Mouse (Mus musculus): ENCODE results near the gene Plekhh3. TPM values are rescaled to one million over a fixed set of nuclear protein-coding genes. Genes with fewer than 3 reads are reported as not detected.
"Not testable (repeated sequence)": the region's sequence is repeated elsewhere in the genome, so short reads cannot be mapped to it uniquely, and the experiment has no call there.

Gene Plekhh3
- polyA plus RNA-seq, 1 experiment from 2014 or later, result 3.7 TPM

GRCm38 (mm10) chr11:101134217-101134865 is 36.8 kb downstream of the Plekhh3 start:
- DNase-seq (ENCODE audit: low spot score) (no peak), ATAC-seq (replicated peaks; ENCODE audit: insufficient number of reproducible peaks, low FRiP score, low TSS enrichment, low read depth) (no peak)
- H3K4me2 ChIP-seq (ENCODE audit: low read depth, low read length), result no peak overlapping the region
- H3K4me3 ChIP-seq (ENCODE audit: low read depth, low read length), result no peak overlapping the region
- no peaks in the 10 kb centered on the region for H3K4me1 ChIP-seq (ENCODE audit: control insufficient read depth, insufficient read depth, low read length)
- no peak overlapping the region for H3K9ac ChIP-seq (replicated peaks; ENCODE audit: low read length)
- H3K9me3 ChIP-seq (replicated peaks; ENCODE audit: control insufficient read depth, low read length), result no peaks in the 10 kb centered on the region
- no peaks in the 10 kb centered on the region for H3K27me3 ChIP-seq (ENCODE audit: control insufficient read depth, insufficient read depth, low read length)
- H3K36me3 ChIP-seq (replicated peaks; ENCODE audit: control insufficient read depth, insufficient read depth, low read depth, low read length), result no peaks in the 10 kb centered on the region
- no peak overlapping the region for H3K27ac ChIP-seq (replicated peaks; ENCODE audit: low read depth, low read length)
- 79% methylated on average over 13 of the region's 13 CpGs for WGBS

GRCm38 (mm10) chr11:101133037-101133436 is 38.1 kb downstream of the Plekhh3 start:
- Histone ChIP-seq H3K27me3 (ENCODE audit: control insufficient read depth, insufficient read depth, low read length) (no peaks in the 10 kb centered on the region), H3K9me3 (replicated peaks; ENCODE audit: control insufficient read depth, low read length) (no peaks in the 10 kb centered on the region), H3K36me3 (replicated peaks; ENCODE audit: control insufficient read depth, insufficient read depth, low read depth, low read length) (no peaks in the 10 kb centered on the region), H3K27ac (replicated peaks; ENCODE audit: low read depth, low read length) (no peak overlapping the region), H3K4me1 (ENCODE audit: control insufficient read depth, insufficient read depth, low read length) (no peaks in the 10 kb centered on the region), H3K4me2 (ENCODE audit: low read depth, low read length) (no peak overlapping the region), H3K4me3 (ENCODE audit: low read depth, low read length) (no peak overlapping the region), H3K9ac (replicated peaks; ENCODE audit: low read length) (no peak overlapping the region)
- WGBS, result 85% methylated on average over 12 of the region's 12 CpGs
- ATAC-seq (replicated peaks; ENCODE audit: insufficient number of reproducible peaks, low FRiP score, low TSS enrichment, low read depth) (no peak), DNase-seq (ENCODE audit: low spot score) (no peak)

GRCm38 (mm10) chr11:101131701-101132100 is 39.5 kb downstream of the Plekhh3 start:
- no peaks in the 10 kb centered on the region for H3K9me3 ChIP-seq (replicated peaks; ENCODE audit: control insufficient read depth, low read length)
- DNase-seq (ENCODE audit: low spot score), result peak; percentile 57
- WGBS, result 85% methylated on average over 6 of the region's 6 CpGs

GRCm38 (mm10) chr11:101131187-101131586 is 40.0 kb downstream of the Plekhh3 start:
- DNase-seq (ENCODE audit: low spot score) (no peak), ATAC-seq (replicated peaks; ENCODE audit: insufficient number of reproducible peaks, low FRiP score, low TSS enrichment, low read depth) (no peak)
- no peaks in the 10 kb centered on the region for H3K4me1 ChIP-seq (ENCODE audit: control insufficient read depth, insufficient read depth, low read length)
- no peak overlapping the region for H3K4me3 ChIP-seq (ENCODE audit: low read depth, low read length)
- H3K36me3 ChIP-seq (replicated peaks; ENCODE audit: control insufficient read depth, insufficient read depth, low read depth, low read length), result peaks cover 6% of the 10 kb centered on the region
- H3K9ac ChIP-seq (replicated peaks; ENCODE audit: low read length), result no peak overlapping the region
- H3K9me3 ChIP-seq (replicated peaks; ENCODE audit: control insufficient read depth, low read length), result no peaks in the 10 kb centered on the region
- H3K27ac ChIP-seq (replicated peaks; ENCODE audit: low read depth, low read length), result no peak overlapping the region
- H3K27me3 ChIP-seq (ENCODE audit: control insufficient read depth, insufficient read depth, low read length), result no peaks in the 10 kb centered on the region
- 87% methylated on average over 2 of the region's 2 CpGs for WGBS
- H3K4me2 ChIP-seq (ENCODE audit: low read depth, low read length), result no peak overlapping the region

More at GRCm38 (mm10) chr11:101131701-101132100, 39.5 kb downstream of the Plekhh3 start:
- no peak for ATAC-seq (replicated peaks; ENCODE audit: insufficient number of reproducible peaks, low FRiP score, low TSS enrichment, low read depth)
- Histone ChIP-seq H3K4me2 (ENCODE audit: low read depth, low read length) (no peak overlapping the region), H3K4me1 (ENCODE audit: control insufficient read depth, insufficient read depth, low read length) (no peaks in the 10 kb centered on the region), H3K27ac (replicated peaks; ENCODE audit: low read depth, low read length) (no peak overlapping the region), H3K27me3 (ENCODE audit: control insufficient read depth, insufficient read depth, low read length) (no peaks in the 10 kb centered on the region), H3K4me3 (ENCODE audit: low read depth, low read length) (no peak overlapping the region), H3K9ac (replicated peaks; ENCODE audit: low read length) (no peak overlapping the region), H3K36me3 (replicated peaks; ENCODE audit: control insufficient read depth, insufficient read depth, low read depth, low read length) (peaks cover under 1% of the 10 kb centered on the region)

GRCm38 (mm10) chr11:101130056-101130756 is 40.9 kb downstream of the Plekhh3 start:
- Histone ChIP-seq H3K4me3 (ENCODE audit: low read depth, low read length) (no peak overlapping the region), H3K9me3 (replicated peaks; ENCODE audit: control insufficient read depth, low read length) (no peaks in the 10 kb centered on the region), H3K4me2 (ENCODE audit: low read depth, low read length) (no peak overlapping the region), H3K4me1 (ENCODE audit: control insufficient read depth, insufficient read depth, low read length) (no peaks in the 10 kb centered on the region), H3K9ac (replicated peaks; ENCODE audit: low read length) (no peak overlapping the region), H3K27me3 (ENCODE audit: control insufficient read depth, insufficient read depth, low read length) (no peaks in the 10 kb centered on the region), H3K27ac (replicated peaks; ENCODE audit: low read depth, low read length) (no peak overlapping the region), H3K36me3 (replicated peaks; ENCODE audit: control insufficient read depth, insufficient read depth, low read depth, low read length) (peaks cover 9% of the 10 kb centered on the region)
- 54% methylated on average over 18 of the region's 18 CpGs for WGBS
- DNase-seq (ENCODE audit: low spot score) (no peak), ATAC-seq (replicated peaks; ENCODE audit: insufficient number of reproducible peaks, low FRiP score, low TSS enrichment, low read depth) (no peak)

- Histone ChIP-seq H3K4me1 (ENCODE audit: control insufficient read depth, insufficient read depth, low read length) (no peaks in the 10 kb centered on the region), H3K9ac (replicated peaks; ENCODE audit: low read length) (no peak overlapping the region), H3K27ac (replicated peaks; ENCODE audit: low read depth, low read length) (no peak overlapping the region), H3K4me2 (ENCODE audit: low read depth, low read length) (no peak overlapping the region), H3K9me3 (replicated peaks; ENCODE audit: control insufficient read depth, low read length) (no peaks in the 10 kb centered on the region), H3K36me3 (replicated peaks; ENCODE audit: control insufficient read depth, insufficient read depth, low read depth, low read length) (peaks cover 9% of the 10 kb centered on the region), H3K4me3 (ENCODE audit: low read depth, low read length) (no peak overlapping the region), H3K27me3 (ENCODE audit: control insufficient read depth, insufficient read depth, low read length) (no peaks in the 10 kb centered on the region)
- DNase-seq (ENCODE audit: low spot score), result no peak
- ATAC-seq (replicated peaks; ENCODE audit: insufficient number of reproducible peaks, low FRiP score, low TSS enrichment, low read depth), result no peak
- 83% methylated on average over 11 of the region's 11 CpGs for WGBS
Observed at GRCm38 (mm10) chr11:101128996-101129577, 42.1 kb downstream of the Plekhh3 start.

DNA sequence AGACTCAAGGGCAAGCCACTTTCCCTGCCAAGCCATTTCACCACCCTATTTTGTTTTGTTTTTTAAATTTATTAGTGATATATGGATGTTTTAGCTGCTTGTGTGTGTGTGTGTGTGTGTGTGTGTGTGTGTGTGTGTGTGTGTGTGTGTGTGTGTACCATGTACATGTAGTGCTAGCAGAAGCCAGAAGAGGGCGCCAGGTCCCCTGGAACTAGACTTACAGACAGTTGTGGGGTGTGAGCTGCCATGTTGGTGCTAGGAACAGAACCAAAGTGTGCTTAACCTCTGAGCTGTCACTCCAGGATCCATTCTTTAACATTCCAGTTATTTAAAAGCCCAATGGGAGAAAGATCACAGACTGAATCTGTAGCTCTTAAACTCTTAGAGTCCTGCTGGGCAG is 44.1 kb downstream of the Plekhh3 start:
- Histone ChIP-seq H3K9me3 (replicated peaks; ENCODE audit: control insufficient read depth, low read length) (no peaks in the 10 kb centered on the region), H3K27me3 (ENCODE audit: control insufficient read depth, insufficient read depth, low read length) (no peaks in the 10 kb centered on the region), H3K4me3 (ENCODE audit: low read depth, low read length) (no peak overlapping the region), H3K4me1 (ENCODE audit: control insufficient read depth, insufficient read depth, low read length) (no peaks in the 10 kb centered on the region), H3K9ac (replicated peaks; ENCODE audit: low read length) (no peak overlapping the region), H3K36me3 (replicated peaks; ENCODE audit: control insufficient read depth, insufficient read depth, low read depth, low read length) (peaks cover 9% of the 10 kb centered on the region), H3K27ac (replicated peaks; ENCODE audit: low read depth, low read length) (no peak overlapping the region), H3K4me2 (ENCODE audit: low read depth, low read length) (no peak overlapping the region)
- DNase-seq (ENCODE audit: low spot score) (no peak), ATAC-seq (replicated peaks; ENCODE audit: insufficient number of reproducible peaks, low FRiP score, low TSS enrichment, low read depth) (no peak)
- 89% methylated on average over 1 of the region's 1 CpGs for WGBS

DNA sequence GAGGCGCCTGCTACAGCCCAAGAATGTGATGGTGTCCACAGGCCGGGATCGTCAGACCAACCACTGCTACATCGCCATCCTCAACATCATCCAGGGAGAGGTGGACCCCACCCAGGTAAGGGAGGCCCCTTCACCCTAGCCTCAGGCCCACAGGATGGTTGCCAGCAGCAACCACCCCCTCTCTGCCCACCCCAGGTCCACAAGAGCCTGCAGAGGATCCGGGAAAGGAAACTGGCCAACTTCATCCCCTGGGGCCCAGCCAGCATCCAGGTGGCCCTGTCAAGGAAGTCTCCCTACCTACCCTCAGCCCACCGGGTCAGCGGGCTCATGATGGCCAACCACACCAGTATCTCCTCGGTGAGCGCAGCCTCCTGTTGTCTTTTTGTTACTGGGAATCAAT is 46.1 kb downstream of the Plekhh3 start:
- not testable (repeated sequence) for H3K27ac ChIP-seq (replicated peaks; ENCODE audit: low read depth, low read length); DNase-seq (ENCODE audit: low spot score); H3K4me3 ChIP-seq (ENCODE audit: low read depth, low read length); ATAC-seq (replicated peaks; ENCODE audit: insufficient number of reproducible peaks, low FRiP score, low TSS enrichment, low read depth); H3K9me3 ChIP-seq (replicated peaks; ENCODE audit: control insufficient read depth, low read length); H3K4me2 ChIP-seq (ENCODE audit: low read depth, low read length); H3K27me3 ChIP-seq (ENCODE audit: control insufficient read depth, insufficient read depth, low read length); H3K9ac ChIP-seq (replicated peaks; ENCODE audit: low read length); H3K36me3 ChIP-seq (replicated peaks; ENCODE audit: control insufficient read depth, insufficient read depth, low read depth, low read length); H3K4me1 ChIP-seq (ENCODE audit: control insufficient read depth, insufficient read depth, low read length)
- 96% methylated on average over 7 of the region's 9 CpGs for WGBS

All from embryonic facial prominence, embryonic 11.5 days (tissue).